Mouse (Mus musculus): ENCODE results near the gene Bpifa5.
"Not testable (repeated sequence)": the region's sequence is repeated elsewhere in the genome, so short reads cannot be mapped to it uniquely, and the experiment has no call there.

Gene Bpifa5

GRCm38 (mm10) chr2:154162307-154162706 is at the start of gene Bpifa5:
Bpifa5 (plus strand) TSS chr2:154162607.
- DNase-seq (ENCODE audit: low spot score in 2 of 2): no peak

- DNase-seq (ENCODE audit: low spot score in 2 of 2): no peak
Measured at GRCm38 (mm10) chr2:154117381-154117780, 45.0 kb upstream of the Bpifa5 start.

GRCm38 (mm10) chr2:154130120-154130519 is 32.3 kb upstream of the Bpifa5 start, which contains the start of gene Bpifa3:
Bpifa3 (plus strand) TSS chr2:154130336.
- no peak for DNase-seq (ENCODE audit: low spot score in 2 of 2)

GRCm38 (mm10) chr2:154142580-154142979 is 19.8 kb upstream of the Bpifa5 start, which contains the start of gene Bpifa1:
Bpifa1 (plus strand) TSS chr2:154142880.
- no peak for DNase-seq (ENCODE audit: low spot score in 2 of 2)

GRCm38 (mm10) chr2:154143735-154144134 is 18.7 kb upstream of the Bpifa5 start:
- DNase-seq (ENCODE audit: low spot score in 2 of 2): no peak

- DNase-seq (ENCODE audit: low spot score in 2 of 2): no peak
Measured at GRCm38 (mm10) chr2:154147496-154147895, 14.9 kb upstream of the Bpifa5 start.

- DNase-seq (ENCODE audit: low spot score in 2 of 2): no peak
Measured at GRCm38 (mm10) chr2:154158433-154158832, 4.0 kb upstream of the Bpifa5 start.

- no peak for DNase-seq (ENCODE audit: low spot score in 2 of 2)
Measured at GRCm38 (mm10) chr2:154163306-154163705, 899 bp downstream of the Bpifa5 start.

- no peak for DNase-seq (ENCODE audit: low spot score in 2 of 2)
Measured at GRCm38 (mm10) chr2:154169172-154169571, 6.8 kb downstream of the Bpifa5 start.

GRCm38 (mm10) chr2:154171621-154172020 is 9.2 kb downstream of the Bpifa5 start:
- DNase-seq (ENCODE audit: low spot score in 2 of 2): no peak

GRCm38 (mm10) chr2:154173313-154173712 is 10.9 kb downstream of the Bpifa5 start:
- no peak for DNase-seq (ENCODE audit: low spot score in 2 of 2)

GRCm38 (mm10) chr2:154181900-154182299 is 19.5 kb downstream of the Bpifa5 start:
- not testable (repeated sequence) for DNase-seq (ENCODE audit: low spot score in 2 of 2)

GRCm38 (mm10) chr2:154183061-154183460 is 20.7 kb downstream of the Bpifa5 start:
- DNase-seq (ENCODE audit: low spot score in 2 of 2): not testable (repeated sequence)

GRCm38 (mm10) chr2:154185319-154185718 is 22.9 kb downstream of the Bpifa5 start:
- DNase-seq (ENCODE audit: low spot score in 2 of 2): no peak

- no peak for DNase-seq (ENCODE audit: low spot score in 2 of 2)
Measured at GRCm38 (mm10) chr2:154185748-154186147, 23.3 kb downstream of the Bpifa5 start.

- DNase-seq (ENCODE audit: low spot score in 2 of 2): no peak
Measured at GRCm38 (mm10) chr2:154187468-154187867, 25.1 kb downstream of the Bpifa5 start.

- no peak for DNase-seq (ENCODE audit: low spot score in 2 of 2)
Measured at GRCm38 (mm10) chr2:154189877-154190434, 27.5 kb downstream of the Bpifa5 start.

- DNase-seq (ENCODE audit: low spot score in 2 of 2): no peak
Measured at GRCm38 (mm10) chr2:154190546-154191258, 28.3 kb downstream of the Bpifa5 start, which contains the start of gene Bpifb1. Bpifb1 (plus strand) TSS chr2:154190818.

- no peak for DNase-seq (ENCODE audit: low spot score in 2 of 2)
Measured at GRCm38 (mm10) chr2:154192141-154192540, 29.7 kb downstream of the Bpifa5 start.

- no peak for DNase-seq (ENCODE audit: low spot score in 2 of 2)
Measured at GRCm38 (mm10) chr2:154193071-154193470, 30.7 kb downstream of the Bpifa5 start.

GRCm38 (mm10) chr2:154193994-154194504 is 31.6 kb downstream of the Bpifa5 start:
- DNase-seq (ENCODE audit: low spot score in 2 of 2): no peak

GRCm38 (mm10) chr2:154197036-154197435 is 34.6 kb downstream of the Bpifa5 start:
- DNase-seq (ENCODE audit: low spot score in 2 of 2): no peak

- DNase-seq (ENCODE audit: low spot score in 2 of 2): no peak
Measured at GRCm38 (mm10) chr2:154204630-154205029, 42.2 kb downstream of the Bpifa5 start.
